Comparison of ENCODE assay signal across 16 mouse cellular contexts in the genomic region with DNA sequence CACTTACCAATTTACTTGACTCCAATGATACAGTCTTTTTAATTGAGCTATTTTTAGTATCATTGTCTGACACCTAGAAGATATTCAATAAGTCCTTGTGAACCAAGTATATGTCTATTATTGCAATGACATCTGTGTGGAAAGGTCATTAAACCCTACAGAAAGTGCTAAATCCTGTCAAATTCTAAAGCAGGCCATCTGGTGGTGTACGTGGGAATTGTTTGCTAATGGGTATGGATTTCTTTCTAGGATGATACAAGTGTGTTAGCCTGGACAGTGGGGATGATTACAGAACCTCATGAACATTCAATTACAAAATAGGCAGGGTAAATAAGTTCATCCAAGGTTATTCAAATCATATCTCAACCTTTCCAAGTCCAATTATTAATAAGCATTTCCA.
DNase-seq lines count a peak whose midpoint lies in the region; ATAC-seq and TF ChIP-seq lines count a peak whose summit lies in the region.
"Had no signal": no experiment of that assay in that cellular context is flagged by ENCODE, and none has a peak within 500 bp of the region (broad histone marks: within the 10 kb centered on the region; RNA-seq: fewer than 3 reads in every experiment).

No protein-coding gene starts in this region.

- H3K27me3 ChIP-seq in forebrain, embryonic 14.5 days (replicated peaks; ENCODE audit: control insufficient read depth, insufficient read depth, low read length), result no peaks in the 10 kb centered on the region
- H3K27me3 ChIP-seq in forebrain, embryonic 13.5 days, result no peaks in the 10 kb centered on the region
- H3K27me3 ChIP-seq in limb, embryonic 11.5 days (ENCODE audit: control insufficient read depth, insufficient read depth, low read length), result no peaks in the 10 kb centered on the region
- no peaks in the 10 kb centered on the region for H3K27me3 ChIP-seq in limb, embryonic 10.5 days (ENCODE audit: low read depth, poor library complexity, severe bottlenecking)
- H3K27me3 ChIP-seq in Patski, result peaks cover 12% of the 10 kb centered on the region
- H3K27me3 ChIP-seq: embryonic facial prominence, embryonic 12.5 days; forebrain, embryonic 15.5 days; intestine, embryonic 15.5 days; limb, embryonic 15.5 days had no signal

- CTCF ChIA-PET in Patski (lab: Charles Lee), result interaction anchor here (1.2 to 1.5 kb wide), 2 partner anchors 9 to 12 kb away, joined by 3 to 5 read pairs; no protein-coding TSS in a partner anchor

- POLR2A ChIA-PET in Patski (lab: Charles Lee), result no interaction called here

- peak; percentile 36 for TF ChIP-seq CTCF in Patski (IDR thresholded peaks at IDR 0.05)

- peak; percentile 37 for DNase-seq in forebrain, embryonic 14.5 days (ENCODE audit: low spot score)
- peak; percentile 45 for DNase-seq in limb, embryonic 11.5 days (ENCODE audit: low spot score)
- DNase-seq in limb, embryonic 10.5 days (ENCODE audit: low spot score), result no peak
- DNase-seq in 416B (ENCODE audit: low read depth) (peak; percentile 7), Patski (ENCODE audit: low read depth, low spot score) (no peak)
- no peak for DNase-seq in spleen, adult 18-20 months
- DNase-seq in right cerebral cortex, postnatal 36 days (ENCODE audit: low spot score in 2 of 2), result no peak
- DNase-seq: adrenal gland, adult 2 months; cerebellum, adult 8-10 months; gastrocnemius, adult 2 months; kidney, postnatal 4 days had no signal

- no peak overlapping the region for H3K9ac ChIP-seq in forebrain, embryonic 14.5 days (ENCODE audit: low read length)
- H3K9ac ChIP-seq in forebrain, embryonic 13.5 days, result no peak overlapping the region
- H3K9ac ChIP-seq in limb, embryonic 11.5 days (ENCODE audit: low read length), result no peak overlapping the region
- H3K9ac ChIP-seq: embryonic facial prominence, embryonic 12.5 days; forebrain, embryonic 15.5 days; intestine, embryonic 15.5 days; limb, embryonic 15.5 days had no signal

- 21% methylated on average over 1 of the region's 1 CpGs for WGBS in forebrain, embryonic 14.5 days
- WGBS in forebrain, embryonic 13.5 days, result 23% methylated on average over 1 of the region's 1 CpGs
- WGBS in limb, embryonic 11.5 days, result 27% methylated on average over 1 of the region's 1 CpGs
- WGBS in limb, embryonic 10.5 days, result 48% methylated on average over 1 of the region's 1 CpGs

- no peak overlapping the region for H3K27ac ChIP-seq in forebrain, embryonic 14.5 days (ENCODE audit: low read depth, low read length)
- no peak overlapping the region for H3K27ac ChIP-seq in forebrain, embryonic 13.5 days
- no peak overlapping the region for H3K27ac ChIP-seq in limb, embryonic 11.5 days (replicated peaks; ENCODE audit: low read depth, low read length)
- no peak overlapping the region for H3K27ac ChIP-seq in limb, embryonic 10.5 days
- H3K27ac ChIP-seq: embryonic facial prominence, embryonic 12.5 days; forebrain, embryonic 15.5 days; gastrocnemius, adult 2 months; intestine, embryonic 15.5 days; limb, embryonic 15.5 days had no signal

- H3K9me3 ChIP-seq in forebrain, embryonic 14.5 days (replicated peaks; ENCODE audit: control insufficient read depth, low read length), result no peaks in the 10 kb centered on the region
- H3K9me3 ChIP-seq in forebrain, embryonic 13.5 days (replicated peaks), result no peaks in the 10 kb centered on the region
- H3K9me3 ChIP-seq in limb, embryonic 11.5 days (ENCODE audit: control insufficient read depth, low read length), result no peaks in the 10 kb centered on the region
- H3K9me3 ChIP-seq in limb, embryonic 10.5 days (replicated peaks), result no peaks in the 10 kb centered on the region
- H3K9me3 ChIP-seq: embryonic facial prominence, embryonic 12.5 days; forebrain, embryonic 15.5 days; intestine, embryonic 15.5 days; limb, embryonic 15.5 days had no signal

- H3K4me3 ChIP-seq in forebrain, embryonic 14.5 days (ENCODE audit: low read depth, low read length), result no peak overlapping the region
- H3K4me3 ChIP-seq in forebrain, embryonic 13.5 days, result no peak overlapping the region
- no peak overlapping the region for H3K4me3 ChIP-seq in limb, embryonic 11.5 days (ENCODE audit: low read depth, low read length)
- no peak overlapping the region for H3K4me3 ChIP-seq in limb, embryonic 10.5 days
- H3K4me3 ChIP-seq: embryonic facial prominence, embryonic 12.5 days; forebrain, embryonic 15.5 days; gastrocnemius, adult 2 months; intestine, embryonic 15.5 days; limb, embryonic 15.5 days had no signal

- in situ Hi-C loops in Patski (cut with MboI; ENCODE audit: low pct_unique_long_range_greater_than_20kb), result no loop called here

- no peak for ATAC-seq in forebrain, embryonic 14.5 days
- no peak for ATAC-seq in forebrain, embryonic 13.5 days
- no peak for ATAC-seq in limb, embryonic 11.5 days (ENCODE audit: insufficient number of reproducible peaks, low FRiP score, low TSS enrichment, low read depth)
- no peak for ATAC-seq in Patski
- ATAC-seq: forebrain, embryonic 15.5 days; intestine, embryonic 15.5 days had no signal

- no peaks in the 10 kb centered on the region for H3K36me3 ChIP-seq in forebrain, embryonic 14.5 days (ENCODE audit: control insufficient read depth, insufficient read depth, low read length)
- no peaks in the 10 kb centered on the region for H3K36me3 ChIP-seq in forebrain, embryonic 13.5 days (ENCODE audit: poor library complexity, severe bottlenecking)
- no peaks in the 10 kb centered on the region for H3K36me3 ChIP-seq in limb, embryonic 11.5 days (ENCODE audit: control insufficient read depth, insufficient read depth, low read length)
- no peaks in the 10 kb centered on the region for H3K36me3 ChIP-seq in limb, embryonic 10.5 days
- H3K36me3 ChIP-seq: embryonic facial prominence, embryonic 12.5 days; forebrain, embryonic 15.5 days; intestine, embryonic 15.5 days; limb, embryonic 15.5 days had no signal

- H3K4me1 ChIP-seq in forebrain, embryonic 14.5 days (ENCODE audit: control insufficient read depth, insufficient read depth, low read length), result no peaks in the 10 kb centered on the region
- no peaks in the 10 kb centered on the region for H3K4me1 ChIP-seq in forebrain, embryonic 13.5 days
- no peaks in the 10 kb centered on the region for H3K4me1 ChIP-seq in limb, embryonic 11.5 days (ENCODE audit: control insufficient read depth, insufficient read depth, low read length)
- H3K4me1 ChIP-seq in limb, embryonic 10.5 days, result peaks cover 5% of the 10 kb centered on the region; the same call in 1 of the 2 replicates
- H3K4me1 ChIP-seq: embryonic facial prominence, embryonic 12.5 days; forebrain, embryonic 15.5 days; intestine, embryonic 15.5 days; limb, embryonic 15.5 days had no signal

- no peak overlapping the region for H3K4me2 ChIP-seq in forebrain, embryonic 14.5 days (ENCODE audit: low read length)
- H3K4me2 ChIP-seq in forebrain, embryonic 13.5 days, result no peak overlapping the region
- H3K4me2 ChIP-seq in limb, embryonic 11.5 days (ENCODE audit: low read depth, severe bottlenecking), result no peak overlapping the region
- H3K4me2 ChIP-seq: embryonic facial prominence, embryonic 12.5 days; forebrain, embryonic 15.5 days; intestine, embryonic 15.5 days; limb, embryonic 15.5 days had no signal

Comparison
In these comparisons a context has a peak if more than half of its experiments do, and no peak if none do; other contexts are left out.
1. DNase-seq: peak in forebrain, embryonic 14.5 days (single experiment), limb, embryonic 11.5 days (single experiment) and 416B (single experiment); none in limb, embryonic 10.5 days (single experiment), Patski (single experiment), spleen, adult 18-20 months (0 of 2) and right cerebral cortex, postnatal 36 days (0 of 2).